Comparison of ENCODE assay signal across 8 mouse cellular contexts in the genomic region with DNA sequence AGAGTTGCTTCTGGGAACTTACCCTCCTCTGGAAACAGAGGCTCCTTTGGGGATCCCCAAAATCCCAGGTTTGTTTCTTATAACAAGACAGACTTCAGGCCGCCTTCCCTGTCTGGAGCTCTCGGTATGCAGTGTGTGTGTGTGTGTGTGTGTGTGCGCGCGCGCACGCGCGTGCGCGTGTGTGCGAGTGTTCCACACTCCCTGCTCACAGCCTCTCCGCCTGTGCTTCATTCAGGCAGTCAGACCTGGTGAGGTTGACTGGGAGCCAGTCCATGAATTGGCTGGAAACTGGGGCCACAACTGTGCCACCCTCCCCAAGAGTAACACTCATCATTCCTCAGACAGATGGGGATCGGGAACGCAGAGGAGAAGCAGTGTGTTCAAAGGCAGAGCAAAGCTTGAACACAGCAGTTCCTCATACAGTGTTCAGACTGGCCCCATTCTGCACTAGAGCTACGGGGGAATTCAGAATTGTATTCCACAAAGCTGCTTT. TPM values are rescaled to one million over a fixed set of nuclear protein-coding genes. Genes with fewer than 3 reads are reported as not detected.
DNase-seq lines count a peak whose midpoint lies in the region; ATAC-seq and TF ChIP-seq lines count a peak whose summit lies in the region.

No protein-coding gene starts in this region.

- no peak overlapping the region for H3K4me3 ChIP-seq in forebrain, embryonic 16.5 days (replicated peaks; ENCODE audit: low read length)
- H3K4me3 ChIP-seq in forebrain, embryonic 15.5 days, result no peak overlapping the region
- no peak overlapping the region for H3K4me3 ChIP-seq in liver, embryonic 11.5 days (ENCODE audit: low read depth, low read length)
- no peak overlapping the region for H3K4me3 ChIP-seq in liver, postnatal 0 days (ENCODE audit: low read depth, low read length)
- H3K4me3 ChIP-seq in embryonic facial prominence, embryonic 10.5 days, result peak overlapping the region; percentile 44
- H3K4me3 ChIP-seq in limb, embryonic 15.5 days, result peak overlapping the region; percentile 39

- no peak overlapping the region for H3K9ac ChIP-seq in forebrain, embryonic 16.5 days (replicated peaks; ENCODE audit: low read depth, low read length)
- no peak overlapping the region for H3K9ac ChIP-seq in forebrain, embryonic 15.5 days (replicated peaks)
- H3K9ac ChIP-seq in liver, embryonic 11.5 days (ENCODE audit: low read depth, low read length), result no peak overlapping the region
- no peak overlapping the region for H3K9ac ChIP-seq in liver, postnatal 0 days (replicated peaks)
- H3K9ac ChIP-seq in limb, embryonic 15.5 days, result 0 out of 2 replicates have a peak overlapping the region, but pooled peaks have one; percentile 31

- H3K27me3 ChIP-seq in forebrain, embryonic 16.5 days (replicated peaks; ENCODE audit: control insufficient read depth, insufficient read depth, low read length), result no peaks in the 10 kb centered on the region
- H3K27me3 ChIP-seq in forebrain, embryonic 15.5 days, result no peaks in the 10 kb centered on the region
- no peaks in the 10 kb centered on the region for H3K27me3 ChIP-seq in liver, embryonic 11.5 days (replicated peaks; ENCODE audit: control insufficient read depth, insufficient read depth, low read length)
- H3K27me3 ChIP-seq in liver, postnatal 0 days (ENCODE audit: insufficient read depth, low read length), result no peaks in the 10 kb centered on the region
- no peaks in the 10 kb centered on the region for H3K27me3 ChIP-seq in embryonic facial prominence, embryonic 10.5 days (replicated peaks; ENCODE audit: low read depth, poor library complexity, severe bottlenecking)
- no peaks in the 10 kb centered on the region for H3K27me3 ChIP-seq in limb, embryonic 15.5 days

- no peak for ATAC-seq in forebrain, embryonic 16.5 days
- no peak for ATAC-seq in forebrain, embryonic 15.5 days (replicated peaks)
- ATAC-seq in liver, embryonic 11.5 days (replicated peaks; ENCODE audit: low FRiP score), result no peak
- ATAC-seq in liver, postnatal 0 days, result no peak
- peak; percentile 71 for ATAC-seq in limb, embryonic 15.5 days (ENCODE audit: insufficient number of reproducible peaks, low FRiP score, low TSS enrichment, low read depth)

- TF ChIP-seq EP300 in liver, postnatal 0 days (IDR thresholded peaks at IDR 0.05; ENCODE audit: low read depth), result no peak

- no peaks in the 10 kb centered on the region for H3K4me1 ChIP-seq in forebrain, embryonic 16.5 days (replicated peaks; ENCODE audit: control insufficient read depth, insufficient read depth, low read length)
- H3K4me1 ChIP-seq in forebrain, embryonic 15.5 days, result no peaks in the 10 kb centered on the region
- H3K4me1 ChIP-seq in liver, embryonic 11.5 days (replicated peaks; ENCODE audit: control insufficient read depth, insufficient read depth, low read length), result peaks cover 6% of the 10 kb centered on the region
- no peaks in the 10 kb centered on the region for H3K4me1 ChIP-seq in liver, postnatal 0 days (ENCODE audit: insufficient read depth)
- peaks cover 50% of the 10 kb centered on the region for H3K4me1 ChIP-seq in embryonic facial prominence, embryonic 10.5 days
- H3K4me1 ChIP-seq in limb, embryonic 15.5 days, result peaks cover 51% of the 10 kb centered on the region

- peaks cover 10% of the 10 kb centered on the region for H3K36me3 ChIP-seq in forebrain, embryonic 16.5 days (ENCODE audit: control insufficient read depth, insufficient read depth)
- H3K36me3 ChIP-seq in forebrain, embryonic 15.5 days, result peaks cover 21% of the 10 kb centered on the region
- peaks cover 19% of the 10 kb centered on the region for H3K36me3 ChIP-seq in liver, embryonic 11.5 days (ENCODE audit: control insufficient read depth, insufficient read depth, low read length)
- H3K36me3 ChIP-seq in liver, postnatal 0 days (replicated peaks; ENCODE audit: insufficient read depth, low read length), result peaks cover 51% of the 10 kb centered on the region
- peaks cover 62% of the 10 kb centered on the region for H3K36me3 ChIP-seq in embryonic facial prominence, embryonic 10.5 days (replicated peaks)
- H3K36me3 ChIP-seq in limb, embryonic 15.5 days, result peaks cover 34% of the 10 kb centered on the region

- TF ChIP-seq CTCF in liver, postnatal 0 days (IDR thresholded peaks at IDR 0.05; ENCODE audit: low read depth), result no peak

- H3K4me2 ChIP-seq in forebrain, embryonic 16.5 days (ENCODE audit: low read length), result no peak overlapping the region
- no peak overlapping the region for H3K4me2 ChIP-seq in forebrain, embryonic 15.5 days (replicated peaks)
- H3K4me2 ChIP-seq in liver, embryonic 11.5 days, result no peak overlapping the region
- H3K4me2 ChIP-seq in liver, postnatal 0 days (ENCODE audit: low read depth, low read length), result no peak overlapping the region
- H3K4me2 ChIP-seq in limb, embryonic 15.5 days, result peak overlapping the region; percentile 52

- 90% methylated on average over 16 of the region's 16 CpGs for WGBS in forebrain, embryonic 16.5 days
- 93% methylated on average over 16 of the region's 16 CpGs for WGBS in forebrain, embryonic 15.5 days
- 93% methylated on average over 16 of the region's 16 CpGs for WGBS in liver, embryonic 11.5 days
- 97% methylated on average over 16 of the region's 16 CpGs for WGBS in liver, postnatal 0 days (ENCODE audit: insufficient replicate concordance)
- WGBS in embryonic facial prominence, embryonic 10.5 days, result 72% methylated on average over 16 of the region's 16 CpGs
- 48% methylated on average over 16 of the region's 16 CpGs for WGBS in limb, embryonic 15.5 days

- H3K27ac ChIP-seq in forebrain, embryonic 16.5 days (ENCODE audit: low read length), result 0 out of 2 replicates have a peak overlapping the region, but pooled peaks have one; percentile 9
- H3K27ac ChIP-seq in forebrain, embryonic 15.5 days (replicated peaks), result no peak overlapping the region; the same call in 1 of the 2 replicates
- H3K27ac ChIP-seq in liver, embryonic 11.5 days (ENCODE audit: low read depth, low read length), result peak overlapping the region; percentile 13; the same call in 1 of the 2 replicates
- no peak overlapping the region for H3K27ac ChIP-seq in liver, postnatal 0 days (ENCODE audit: low read depth)
- H3K27ac ChIP-seq in embryonic facial prominence, embryonic 10.5 days (replicated peaks), result peak overlapping the region; percentile 87
- peak overlapping the region; percentile 96 for H3K27ac ChIP-seq in limb, embryonic 15.5 days

- DNase-seq in liver, embryonic 11.5 days (ENCODE audit: low spot score), result no peak
- DNase-seq in liver, postnatal 0 days, result no peak
- DNase-seq in embryonic facial prominence, embryonic 10.5 days (ENCODE audit: low spot score), result no peak
- no peak for DNase-seq in frontal cortex, postnatal 25 days (ENCODE audit: low spot score in 2 of 2)
- DNase-seq in adrenal gland, postnatal 14 days, result no peak

- H3K9me3 ChIP-seq in forebrain, embryonic 16.5 days (ENCODE audit: control insufficient read depth, low read length), result no peaks in the 10 kb centered on the region
- no peaks in the 10 kb centered on the region for H3K9me3 ChIP-seq in forebrain, embryonic 15.5 days
- H3K9me3 ChIP-seq in liver, embryonic 11.5 days (ENCODE audit: control insufficient read depth, low read length), result no peaks in the 10 kb centered on the region
- no peaks in the 10 kb centered on the region for H3K9me3 ChIP-seq in liver, postnatal 0 days (ENCODE audit: low read length)
- no peaks in the 10 kb centered on the region for H3K9me3 ChIP-seq in embryonic facial prominence, embryonic 10.5 days
- H3K9me3 ChIP-seq in limb, embryonic 15.5 days, result no peaks in the 10 kb centered on the region

RNA-seq across cellular contexts. Expression of a gene that starts 13.0 kb away (rescaled TPM):
- polyA plus RNA-seq in forebrain, embryonic 16.5 days (2015; fragmentation: Nextera tagmentation; extraction: Ambion mirVana), result 52.7 and 54.6 TPM in 2 replicates
- polyA plus RNA-seq in forebrain, embryonic 15.5 days (2015; fragmentation: Nextera tagmentation; extraction: Ambion mirVana), result 56.4 and 57.7 TPM in 2 replicates
- 68.6 and 70.2 TPM in 2 replicates for polyA plus RNA-seq in liver, embryonic 11.5 days (2014; fragmentation: Nextera tagmentation; extraction: Ambion mirVana)
- polyA plus RNA-seq in liver, postnatal 0 days (2015; fragmentation: Nextera tagmentation; extraction: Ambion mirVana), result 34.6 and 38.0 TPM in 2 replicates
- 119 and 121 TPM in 2 replicates for polyA plus RNA-seq in embryonic facial prominence, embryonic 10.5 days (2016; fragmentation: Nextera tagmentation; extraction: Ambion mirVana)
- polyA plus RNA-seq in limb, embryonic 15.5 days (2015; fragmentation: Nextera tagmentation; extraction: Ambion mirVana), result 123 and 132 TPM in 2 replicates
- total RNA-seq in adrenal gland, postnatal 14 days (2021), result 26.3 and 29.5 TPM in 2 replicates

RNA-seq across cellular contexts. Expression of a gene that starts 28.9 kb away (rescaled TPM):
- 2.8 and 3.5 TPM in 2 replicates for polyA plus RNA-seq in forebrain, embryonic 16.5 days (2015; fragmentation: Nextera tagmentation; extraction: Ambion mirVana)
- polyA plus RNA-seq in forebrain, embryonic 15.5 days (2015; fragmentation: Nextera tagmentation; extraction: Ambion mirVana), result 3.0 and 3.8 TPM in 2 replicates
- 3.7 and 4.3 TPM in 2 replicates for polyA plus RNA-seq in liver, embryonic 11.5 days (2014; fragmentation: Nextera tagmentation; extraction: Ambion mirVana)
- 13.6 and 14.2 TPM in 2 replicates for polyA plus RNA-seq in liver, postnatal 0 days (2015; fragmentation: Nextera tagmentation; extraction: Ambion mirVana)
- 4.7 and 4.9 TPM in 2 replicates for polyA plus RNA-seq in embryonic facial prominence, embryonic 10.5 days (2016; fragmentation: Nextera tagmentation; extraction: Ambion mirVana)
- 3.5 and 3.6 TPM in 2 replicates for polyA plus RNA-seq in limb, embryonic 15.5 days (2015; fragmentation: Nextera tagmentation; extraction: Ambion mirVana)
- total RNA-seq in adrenal gland, postnatal 14 days (2021), result 2.4 and 8.7 TPM in 2 replicates

RNA-seq across cellular contexts. Expression of a gene that starts 49.6 kb away (rescaled TPM):
- 26.5 and 27.8 TPM in 2 replicates for polyA plus RNA-seq in forebrain, embryonic 16.5 days (2015; fragmentation: Nextera tagmentation; extraction: Ambion mirVana)
- polyA plus RNA-seq in forebrain, embryonic 15.5 days (2015; fragmentation: Nextera tagmentation; extraction: Ambion mirVana), result 37.3 and 46.0 TPM in 2 replicates
- 54.9 TPM in 2 replicates for polyA plus RNA-seq in liver, embryonic 11.5 days (2014; fragmentation: Nextera tagmentation; extraction: Ambion mirVana)
- 8.6 TPM in 2 replicates for polyA plus RNA-seq in liver, postnatal 0 days (2015; fragmentation: Nextera tagmentation; extraction: Ambion mirVana)
- polyA plus RNA-seq in embryonic facial prominence, embryonic 10.5 days (2016; fragmentation: Nextera tagmentation; extraction: Ambion mirVana), result 73.1 and 84.1 TPM in 2 replicates
- 47.3 and 53.2 TPM in 2 replicates for polyA plus RNA-seq in limb, embryonic 15.5 days (2015; fragmentation: Nextera tagmentation; extraction: Ambion mirVana)
- total RNA-seq in adrenal gland, postnatal 14 days (2021), result 47.1 and 62.2 TPM in 2 replicates

Comparison
In these comparisons a context has a peak if more than half of its experiments do, and no peak if none do; other contexts are left out.
1. H3K27ac ChIP-seq: peak in forebrain, embryonic 16.5 days (single experiment), liver, embryonic 11.5 days (single experiment), embryonic facial prominence, embryonic 10.5 days (single experiment) and limb, embryonic 15.5 days (single experiment); none in forebrain, embryonic 15.5 days (single experiment) and liver, postnatal 0 days (single experiment).
2. H3K4me3 ChIP-seq: peak in embryonic facial prominence, embryonic 10.5 days (single experiment) and limb, embryonic 15.5 days (single experiment); none in forebrain, embryonic 16.5 days (single experiment), forebrain, embryonic 15.5 days (single experiment), liver, embryonic 11.5 days (single experiment) and liver, postnatal 0 days (single experiment).